Mouse (Mus musculus) cerebellum, adult 9-11 months (tissue): ENCODE measurements around the gene Slc1a2.

Experiments
- DNase-seq: peaks from one replicate; pipeline ENCODE4 v3.0.0; 2022

Slc1a2 gene

GRCm38 (mm10) chr2:102771304-102771703 lies 112.8 kb downstream of the Slc1a2 start:
- no peak for DNase-seq

GRCm38 (mm10) chr2:102772276-102772675 lies 113.8 kb downstream of the Slc1a2 start:
- no peak for DNase-seq

GRCm38 (mm10) chr2:102774700-102775099 lies 116.2 kb downstream of the Slc1a2 start:
- no peak for DNase-seq

- DNase-seq = no peak
These were observed 117.1 kb downstream of the Slc1a2 start for GRCm38 (mm10) chr2:102775561-102775960.

- DNase-seq = no peak
These were observed 119.7 kb downstream of the Slc1a2 start for GRCm38 (mm10) chr2:102778208-102778607.

GRCm38 (mm10) chr2:102782751-102783150 lies 124.3 kb downstream of the Slc1a2 start:
- DNase-seq = no peak

GRCm38 (mm10) chr2:102785696-102786095 lies 127.2 kb downstream of the Slc1a2 start:
- no peak for DNase-seq

GRCm38 (mm10) chr2:102791641-102792040 lies 133.2 kb downstream of the Slc1a2 start:
- no peak for DNase-seq

- no peak for DNase-seq
These were observed 134.3 kb downstream of the Slc1a2 start for GRCm38 (mm10) chr2:102792804-102793203.

GRCm38 (mm10) chr2:102795034-102795433 lies 136.6 kb downstream of the Slc1a2 start:
- no peak for DNase-seq

- DNase-seq = no peak
These were observed 139.7 kb downstream of the Slc1a2 start for GRCm38 (mm10) chr2:102798149-102798548.

GRCm38 (mm10) chr2:102801899-102802298 lies 143.4 kb downstream of the Slc1a2 start:
- DNase-seq = no peak

GRCm38 (mm10) chr2:102804109-102804508 lies 145.7 kb downstream of the Slc1a2 start:
- DNase-seq = no peak

GRCm38 (mm10) chr2:102805283-102805682 lies 146.8 kb downstream of the Slc1a2 start:
- no peak for DNase-seq

- no peak for DNase-seq
These were observed 147.5 kb downstream of the Slc1a2 start for GRCm38 (mm10) chr2:102805761-102806496.

- DNase-seq = no peak
These were observed 149.2 kb downstream of the Slc1a2 start for GRCm38 (mm10) chr2:102807633-102808032.

GRCm38 (mm10) chr2:102809436-102809835 lies 151.0 kb downstream of the Slc1a2 start:
- DNase-seq = no peak

- no peak for DNase-seq
These were observed 154.3 kb downstream of the Slc1a2 start for GRCm38 (mm10) chr2:102812756-102813155.

- no peak for DNase-seq
These were observed 156.9 kb downstream of the Slc1a2 start for GRCm38 (mm10) chr2:102815289-102815809.

- peak; percentile 18 for DNase-seq
These were observed 161.8 kb downstream of the Slc1a2 start for GRCm38 (mm10) chr2:102820225-102820711.

GRCm38 (mm10) chr2:102820790-102821189 lies 162.3 kb downstream of the Slc1a2 start:
- DNase-seq = no peak

- no peak for DNase-seq
These were observed 163.6 kb downstream of the Slc1a2 start for GRCm38 (mm10) chr2:102822036-102822435.

- DNase-seq = no peak
These were observed 167.6 kb downstream of the Slc1a2 start for GRCm38 (mm10) chr2:102825961-102826633.

GRCm38 (mm10) chr2:102827841-102828240 lies 169.4 kb downstream of the Slc1a2 start:
- DNase-seq = no peak
